Mouse (Mus musculus) bone marrow macrophage, adult 2 months (primary cell): Measurements from ENCODE around the gene Htr2a. TPM values are rescaled to one million over a fixed set of nuclear protein-coding genes. Genes with fewer than 3 reads are reported as not detected.
A peak's percentile ranks its signal among the peaks of the same experiment; 100 is the strongest.

Experiments used
- H3K27ac ChIP-seq: 2 replicates; pipeline ENCODE4 v1.5.1; 2012; ENCODE audit warnings: low read depth, low read length; ENCODE audit not compliant: insufficient read depth
- H3K4me1 ChIP-seq: 2 replicates; pipeline ENCODE4 v1.6.1; 2012; ENCODE audit warnings: low read length; ENCODE audit not compliant: control insufficient read depth, insufficient read depth
- H3K4me3 ChIP-seq: 2 replicates; pipeline ENCODE4 v1.5.1; 2012; ENCODE audit warnings: mild to moderate bottlenecking, low read length, moderate library complexity; ENCODE audit not compliant: insufficient read depth
- CTCF ChIP-seq: IDR thresholded peaks from 2 replicates; pipeline ENCODE4 v1.5.1; 2012; ENCODE audit warnings: low read depth, mild to moderate bottlenecking, low read length, moderate library complexity
- POLR2A ChIP-seq: IDR thresholded peaks from 2 replicates; pipeline ENCODE4 v1.6.1; 2012; ENCODE audit warnings: mild to moderate bottlenecking, low read depth, low read length, borderline replicate concordance
- polyA plus RNA-seq: library from polyadenylated mRNA; stranded (reverse); fragments of >200 nt; gene quantifications from 2 replicates; pipeline ENCODE4 v1.2.4, GENCODE M21; 2012; ENCODE audit not compliant: missing spikeins, insufficient read depth, insufficient read length

Htr2a gene
- polyA plus RNA-seq, 1 experiment = 0.19 TPM

DNA sequence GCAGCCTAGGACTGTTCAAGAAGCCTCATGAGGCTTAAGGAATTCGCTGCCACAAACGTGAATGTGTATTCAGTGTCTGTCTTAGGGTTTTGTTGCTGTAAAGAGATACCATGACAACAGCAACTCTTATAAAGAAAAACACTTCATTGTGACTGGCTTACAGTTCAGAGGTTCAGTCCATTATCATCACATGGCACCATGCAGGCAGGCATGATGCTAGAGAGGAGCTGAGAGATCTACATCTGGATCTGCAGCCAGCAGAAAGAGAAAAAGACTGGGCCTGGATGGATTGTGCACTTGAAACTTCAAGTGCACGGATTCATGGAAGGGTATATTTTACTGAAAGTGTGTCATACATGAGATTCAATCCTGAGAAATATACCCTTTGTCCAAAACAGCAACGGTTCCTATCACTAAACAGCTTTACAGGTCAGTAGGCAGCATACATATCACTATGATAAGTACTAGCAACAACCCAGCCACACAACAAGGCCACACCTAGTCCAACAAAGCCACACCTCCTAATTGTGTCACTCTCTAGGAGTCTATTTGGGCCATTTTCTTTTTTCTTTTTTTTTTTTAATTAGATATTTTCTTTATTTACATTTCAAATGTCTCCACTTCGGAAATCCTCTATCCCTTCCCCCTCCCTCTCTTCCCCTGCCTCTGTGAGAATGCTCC lies 43.8 kb downstream of the Htr2a start:
- H3K4me3 ChIP-seq = no peak overlapping the region
- TF ChIP-seq CTCF (no peak), POLR2A (no peak)
- no peak overlapping the region for H3K27ac ChIP-seq
- H3K4me1 ChIP-seq = peaks cover 9% of the 10 kb centered on the region

DNA sequence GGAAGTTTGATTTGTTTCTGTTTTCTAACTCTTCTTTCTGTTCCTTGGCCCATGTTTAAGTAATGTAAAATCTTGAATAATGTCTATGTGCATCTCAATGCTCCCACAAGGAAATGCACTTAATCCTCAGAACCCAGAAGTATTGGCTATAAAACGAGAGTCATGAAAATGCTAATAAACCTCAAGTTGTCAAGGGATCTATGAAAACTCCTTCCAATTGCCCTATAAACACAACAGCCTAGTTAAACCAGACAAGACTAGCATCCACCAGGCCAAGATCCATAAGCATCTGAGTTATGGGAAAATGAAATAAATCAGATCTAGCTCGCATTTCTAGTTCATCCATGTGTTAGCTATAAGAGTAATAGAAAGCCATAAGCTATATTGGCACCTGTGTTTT lies 51.3 kb downstream of the Htr2a start:
- TF ChIP-seq CTCF (no peak), POLR2A (no peak)
- Histone ChIP-seq H3K4me3 (no peak overlapping the region), H3K27ac (no peak overlapping the region), H3K4me1 (peaks cover 25% of the 10 kb centered on the region)

DNA sequence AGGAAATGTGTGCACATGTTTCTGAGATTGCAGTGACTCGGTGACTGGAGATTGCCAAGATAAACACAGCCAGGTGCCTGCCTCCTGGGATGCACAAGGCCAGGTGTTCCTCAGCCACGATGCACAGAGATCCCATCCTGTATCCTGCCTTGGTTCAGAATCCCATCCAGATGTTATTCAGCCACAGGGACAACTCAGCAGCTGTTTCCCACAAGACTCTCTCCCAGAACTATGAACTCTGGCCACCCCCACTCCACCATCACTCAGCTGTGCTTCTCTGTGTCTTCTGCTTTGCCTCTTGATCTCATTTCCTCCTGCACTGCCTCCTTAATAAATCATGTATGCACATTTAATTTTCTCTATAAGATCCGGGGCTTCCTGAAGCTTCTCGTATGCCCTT lies 56.1 kb downstream of the Htr2a start:
- no peak overlapping the region for H3K27ac ChIP-seq
- peaks cover 28% of the 10 kb centered on the region for H3K4me1 ChIP-seq
- no peak overlapping the region for H3K4me3 ChIP-seq
- TF ChIP-seq POLR2A (no peak), CTCF (no peak)

DNA sequence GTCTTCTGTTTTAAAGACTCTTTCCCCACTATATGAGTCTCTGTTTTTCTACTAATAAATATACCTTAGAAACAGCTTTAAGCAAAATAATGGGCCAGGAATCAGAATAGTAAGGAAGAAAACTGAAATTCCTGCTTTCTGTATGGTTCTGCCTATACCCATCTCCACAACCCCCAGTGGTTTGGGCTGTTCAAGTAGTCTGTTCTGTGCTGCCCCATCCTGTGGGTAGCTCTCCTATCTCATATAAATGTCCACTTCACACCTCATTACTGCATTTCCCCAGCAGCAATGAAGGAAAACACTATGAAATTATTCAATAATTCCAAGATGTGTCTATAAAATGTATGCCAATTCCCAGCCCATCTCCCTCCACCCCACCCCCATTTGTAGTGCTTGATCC lies 56.8 kb downstream of the Htr2a start:
- Histone ChIP-seq H3K4me1 (peaks cover 28% of the 10 kb centered on the region), H3K4me3 (no peak overlapping the region)
- no peak for TF ChIP-seq POLR2A
- TF ChIP-seq CTCF = no peak

DNA sequence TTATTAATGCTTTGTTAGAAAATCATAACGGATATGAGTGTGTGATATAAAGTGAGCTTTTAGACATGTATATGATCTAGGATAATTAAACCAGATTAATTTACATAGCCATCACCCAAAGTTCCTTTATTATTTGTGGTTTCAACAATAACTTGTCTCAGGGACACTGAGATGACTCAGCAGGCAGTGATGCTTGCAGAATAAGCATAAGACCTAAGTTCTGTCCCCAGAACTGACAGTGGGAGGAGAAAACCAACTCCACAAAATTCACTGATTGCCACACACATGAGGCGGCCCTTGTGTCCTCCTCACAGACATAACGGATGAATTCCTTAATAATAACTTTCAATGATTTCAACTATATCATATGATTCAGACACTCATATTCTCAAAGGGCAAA lies 58.6 kb downstream of the Htr2a start:
- TF ChIP-seq CTCF = no peak
- Histone ChIP-seq H3K4me3 (no peak overlapping the region), H3K4me1 (peaks cover 38% of the 10 kb centered on the region), H3K27ac (peak overlapping the region; percentile 35)

More for the DNA sequence above, 56.8 kb downstream of the Htr2a start:
- H3K27ac ChIP-seq = no peak overlapping the region

DNA sequence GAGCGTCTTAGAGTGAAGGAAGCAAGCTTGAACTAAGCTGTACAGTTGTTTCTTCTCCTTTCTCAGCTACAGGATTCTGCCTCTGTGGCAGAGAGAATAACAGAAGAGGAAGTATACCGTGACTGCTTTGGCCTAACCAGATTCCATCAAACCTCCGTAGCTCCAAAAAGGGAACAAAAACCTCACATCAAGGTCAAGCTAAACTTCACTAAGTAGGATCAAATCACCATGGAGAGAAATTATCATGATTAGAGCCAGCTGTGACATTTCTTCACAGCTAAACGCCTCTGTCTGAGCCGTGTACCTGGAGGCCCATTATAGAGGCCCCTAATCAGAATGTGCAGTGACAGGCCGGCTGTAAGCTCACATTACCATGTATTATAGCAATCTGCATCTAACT lies 63.3 kb downstream of the Htr2a start:
- TF ChIP-seq POLR2A (no peak), CTCF (no peak)
- no peak overlapping the region for H3K4me3 ChIP-seq
- peaks cover 32% of the 10 kb centered on the region for H3K4me1 ChIP-seq
- H3K27ac ChIP-seq = peak overlapping the region; percentile 80

DNA sequence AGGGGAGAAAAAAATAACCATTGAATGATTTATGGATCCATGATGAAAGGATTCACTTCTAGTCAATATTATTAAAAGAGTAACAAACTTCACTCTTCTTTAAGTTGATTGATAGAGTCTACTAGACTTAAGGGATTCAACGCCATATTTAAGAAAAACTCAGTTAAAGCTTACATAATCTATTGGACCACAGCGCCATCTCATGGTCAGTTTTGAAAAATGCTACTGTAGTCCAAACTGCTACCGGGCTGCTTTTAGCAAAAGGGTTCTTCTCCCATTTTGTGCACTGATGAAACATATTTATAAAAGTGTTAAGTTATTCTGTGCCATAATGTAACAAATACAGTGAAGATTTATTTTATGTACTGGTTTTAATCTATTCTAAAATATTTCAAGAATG lies 68.4 kb downstream of the Htr2a start:
- Histone ChIP-seq H3K27ac (no peak overlapping the region), H3K4me3 (no peak overlapping the region), H3K4me1 (peaks cover 4% of the 10 kb centered on the region)
- no peak for TF ChIP-seq CTCF
- TF ChIP-seq POLR2A = no peak

DNA sequence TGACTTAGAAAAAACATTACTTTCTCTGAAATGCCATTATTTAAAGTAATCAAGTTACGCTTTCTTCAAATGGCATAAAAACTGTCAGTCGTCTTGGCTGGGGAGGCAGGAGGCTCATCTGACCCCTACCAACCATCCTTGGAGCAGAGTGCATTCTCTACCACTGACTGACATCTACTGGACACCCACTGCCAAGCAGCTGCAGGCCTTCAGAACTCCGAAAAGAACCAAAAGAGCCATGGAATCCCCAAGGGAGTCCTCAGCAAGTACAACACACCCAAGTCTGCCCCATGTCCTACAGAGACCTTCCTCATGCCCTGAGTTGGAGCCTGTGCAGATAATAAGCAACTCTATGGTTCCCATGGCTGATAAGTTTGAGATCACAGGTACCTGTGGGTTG lies 82.9 kb downstream of the Htr2a start:
- Histone ChIP-seq H3K4me3 (no peak overlapping the region), H3K4me1 (peaks cover 9% of the 10 kb centered on the region), H3K27ac (no peak overlapping the region)
- TF ChIP-seq POLR2A (no peak), CTCF (no peak)

DNA sequence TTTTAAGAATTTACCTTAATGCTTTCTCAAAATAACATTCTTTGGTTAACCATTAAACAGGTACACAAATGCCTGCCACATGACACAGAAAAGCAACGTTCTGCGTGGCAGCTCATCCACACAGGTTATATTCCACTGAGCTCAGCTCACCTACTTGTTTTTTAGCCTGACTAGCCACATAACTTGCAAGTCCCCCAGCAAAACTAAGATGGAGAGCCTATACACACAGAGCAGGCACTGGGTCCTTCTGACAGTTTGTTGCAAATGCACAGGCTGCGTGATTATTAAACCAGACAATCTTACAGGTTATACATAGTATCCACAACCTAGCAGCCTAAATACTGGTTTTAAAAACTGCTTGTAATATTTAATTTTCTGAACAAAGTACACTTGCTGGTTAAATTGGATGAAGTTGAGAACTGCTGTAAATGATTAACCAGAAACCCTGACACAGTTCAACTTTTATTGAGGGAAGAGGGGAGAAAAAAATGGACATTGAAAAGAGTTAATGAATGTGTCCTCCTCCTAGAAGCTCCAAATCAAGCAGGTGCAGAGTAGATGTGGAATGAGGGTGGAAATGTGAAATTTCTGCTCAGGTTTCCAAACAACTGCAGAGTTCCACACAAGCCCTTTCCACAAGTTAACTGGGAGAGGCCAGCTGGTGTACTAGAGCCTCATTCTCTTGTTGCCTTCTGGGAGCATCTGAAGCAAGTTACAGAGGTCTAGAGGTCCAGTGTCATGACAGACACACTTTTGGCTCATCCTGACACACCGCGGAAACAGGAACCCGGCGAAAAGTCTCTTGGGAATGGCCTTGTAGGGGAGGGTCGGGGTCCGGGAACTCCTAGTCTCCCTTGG lies 90.8 kb downstream of the Htr2a start:
- TF ChIP-seq CTCF = no peak
- TF ChIP-seq POLR2A = no peak
- peaks cover 13% of the 10 kb centered on the region for H3K4me1 ChIP-seq
- 0 out of 2 replicates have a peak overlapping the region, but pooled peaks have one; percentile 9 for H3K27ac ChIP-seq
- peak overlapping the region; percentile 64 for H3K4me3 ChIP-seq
